Mouse (Mus musculus): ENCODE measurements around the gene Tmem158. TPM values are rescaled to one million over a fixed set of nuclear protein-coding genes. Genes with fewer than 3 reads are reported as not detected.

The Tmem158 gene
- polyA plus RNA-seq (2015; fragmentation: Nextera tagmentation; extraction: Ambion mirVana), result 14.3 and 15.1 TPM in 2 replicates

- peak within 1 kb of the TSS; percentile 49 for H3K27ac ChIP-seq
- under 1% methylated on average over 38 of the region's 40 CpGs for WGBS
- H3K9ac ChIP-seq, result peak within 1 kb of the TSS; percentile 69
Measured at GRCm38 (mm10) chr9:123260611-123261021, at the start of gene Tmem158. Gene Tmem158, minus strand, starts transcription at chr9:123260764.

GRCm38 (mm10) chr9:123309685-123310365, 49.3 kb upstream of the Tmem158 start:
- Histone ChIP-seq H3K9ac (no peak overlapping the region), H3K4me3 (replicated peaks) (no peak overlapping the region), H3K4me1 (replicated peaks) (no peaks in the 10 kb centered on the region), H3K36me3 (no peaks in the 10 kb centered on the region), H3K27ac (no peak overlapping the region), H3K27me3 (replicated peaks) (no peaks in the 10 kb centered on the region), H3K9me3 (no peaks in the 10 kb centered on the region), H3K4me2 (replicated peaks) (no peak overlapping the region)
- WGBS, result 47% methylated on average over 2 of the region's 2 CpGs
- ATAC-seq, result no peak

More at GRCm38 (mm10) chr9:123260611-123261021, at the start of gene Tmem158:
- Histone ChIP-seq H3K4me3 (replicated peaks) (peak within 1 kb of the TSS; percentile 77), H3K4me1 (replicated peaks) (peaks cover 4% of the 10 kb centered on the region; the same call in 1 of the 2 replicates), H3K4me2 (replicated peaks) (peak within 1 kb of the TSS; percentile 99), H3K27me3 (replicated peaks) (0 out of 2 replicates have a peak, but pooled peaks cover 3% of the 10 kb centered on the region), H3K9me3 (no peaks in the 10 kb centered on the region), H3K36me3 (no peaks in the 10 kb centered on the region)
- peak; percentile 96 for ATAC-seq

- Histone ChIP-seq H3K36me3 (no peaks in the 10 kb centered on the region), H3K9me3 (no peaks in the 10 kb centered on the region), H3K4me2 (replicated peaks) (no peak overlapping the region), H3K27ac (no peak overlapping the region), H3K27me3 (replicated peaks) (no peaks in the 10 kb centered on the region), H3K4me3 (replicated peaks) (no peak overlapping the region), H3K4me1 (replicated peaks) (no peaks in the 10 kb centered on the region), H3K9ac (no peak overlapping the region)
- no peak for ATAC-seq
- 40% methylated on average over 5 of the region's 5 CpGs for WGBS
Measured at GRCm38 (mm10) chr9:123309073-123309472, 48.5 kb upstream of the Tmem158 start.

DNA sequence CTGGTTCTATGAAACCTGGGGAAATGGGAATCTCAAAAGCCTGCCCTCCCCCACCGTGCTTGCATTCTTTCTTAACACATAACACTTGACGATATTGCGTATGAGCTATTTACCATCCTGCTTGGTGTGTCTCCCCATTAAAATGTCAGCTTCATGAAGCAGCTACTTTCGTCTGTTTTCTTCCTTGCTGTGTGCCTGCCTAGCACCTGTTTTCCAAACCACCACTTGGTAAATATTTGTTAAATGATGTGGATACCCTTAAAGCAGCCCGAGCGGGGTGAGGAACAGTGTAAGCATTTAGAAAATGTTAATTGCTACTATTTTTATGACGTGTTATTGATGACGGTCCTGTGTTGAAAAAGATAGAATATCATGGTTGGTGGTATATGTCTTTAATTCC, 44.4 kb upstream of the Tmem158 start:
- WGBS, result 58% methylated on average over 8 of the region's 8 CpGs

GRCm38 (mm10) chr9:123303952-123304351, 43.4 kb upstream of the Tmem158 start:
- Histone ChIP-seq H3K4me1 (replicated peaks) (no peaks in the 10 kb centered on the region), H3K36me3 (no peaks in the 10 kb centered on the region), H3K27ac (no peak overlapping the region), H3K4me2 (replicated peaks) (no peak overlapping the region), H3K9me3 (no peaks in the 10 kb centered on the region), H3K9ac (no peak overlapping the region), H3K27me3 (replicated peaks) (no peaks in the 10 kb centered on the region), H3K4me3 (replicated peaks) (no peak overlapping the region)
- ATAC-seq, result no peak
- WGBS, result 87% methylated on average over 7 of the region's 7 CpGs

More for the DNA sequence above, 44.4 kb upstream of the Tmem158 start:
- no peaks in the 10 kb centered on the region for H3K27me3 ChIP-seq (replicated peaks)
- H3K4me1 ChIP-seq (replicated peaks), result no peaks in the 10 kb centered on the region
- no peak overlapping the region for H3K27ac ChIP-seq
- no peak overlapping the region for H3K4me2 ChIP-seq (replicated peaks)
- H3K4me3 ChIP-seq (replicated peaks), result no peak overlapping the region
- no peaks in the 10 kb centered on the region for H3K9me3 ChIP-seq
- no peaks in the 10 kb centered on the region for H3K36me3 ChIP-seq
- H3K9ac ChIP-seq, result no peak overlapping the region
- ATAC-seq, result no peak

DNA sequence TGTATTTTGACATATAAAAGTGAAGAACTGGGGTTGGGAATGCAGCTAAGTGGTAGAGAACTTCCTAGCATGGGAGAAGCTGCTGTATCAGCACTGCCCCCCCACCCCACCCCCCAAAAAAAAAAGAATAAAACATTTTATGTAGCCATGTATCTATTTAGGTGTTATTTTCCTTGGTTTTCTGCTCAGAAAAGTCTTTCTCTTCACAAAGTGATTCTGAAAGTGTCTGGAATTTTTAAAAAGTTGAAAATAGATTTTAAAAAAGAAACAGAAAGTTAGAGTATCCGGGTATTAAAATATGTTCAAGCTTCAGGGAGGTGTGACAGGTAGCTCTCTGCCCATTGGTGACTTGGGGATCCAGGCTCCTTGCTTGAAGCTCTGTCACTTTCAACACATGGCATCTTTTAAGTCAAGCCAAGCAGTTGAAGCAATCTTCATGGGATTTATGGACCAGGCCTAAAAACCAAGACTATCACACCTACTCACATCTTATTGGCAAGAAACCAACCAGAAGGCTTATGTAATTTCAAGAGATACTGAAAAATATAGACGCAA, 42.3 kb upstream of the Tmem158 start:
- Histone ChIP-seq H3K36me3 (no peaks in the 10 kb centered on the region), H3K9ac (no peak overlapping the region), H3K27me3 (replicated peaks) (no peaks in the 10 kb centered on the region), H3K9me3 (no peaks in the 10 kb centered on the region), H3K4me2 (replicated peaks) (no peak overlapping the region), H3K4me1 (replicated peaks) (no peaks in the 10 kb centered on the region), H3K4me3 (replicated peaks) (no peak overlapping the region), H3K27ac (no peak overlapping the region)
- 84% methylated on average over 2 of the region's 2 CpGs for WGBS
- no peak for ATAC-seq

- 0 out of 2 replicates have a peak, but pooled peaks cover 2% of the 10 kb centered on the region for H3K4me1 ChIP-seq (replicated peaks)
- WGBS, result 92% methylated on average over 7 of the region's 7 CpGs
- H3K9ac ChIP-seq, result no peak overlapping the region
- no peak for ATAC-seq
- H3K27me3 ChIP-seq (replicated peaks), result no peaks in the 10 kb centered on the region
- no peak overlapping the region for H3K27ac ChIP-seq
- H3K36me3 ChIP-seq, result no peaks in the 10 kb centered on the region
- no peak overlapping the region for H3K4me3 ChIP-seq (replicated peaks)
- no peaks in the 10 kb centered on the region for H3K9me3 ChIP-seq
- no peak overlapping the region for H3K4me2 ChIP-seq (replicated peaks)
Measured at GRCm38 (mm10) chr9:123297862-123298261, 37.3 kb upstream of the Tmem158 start.

DNA sequence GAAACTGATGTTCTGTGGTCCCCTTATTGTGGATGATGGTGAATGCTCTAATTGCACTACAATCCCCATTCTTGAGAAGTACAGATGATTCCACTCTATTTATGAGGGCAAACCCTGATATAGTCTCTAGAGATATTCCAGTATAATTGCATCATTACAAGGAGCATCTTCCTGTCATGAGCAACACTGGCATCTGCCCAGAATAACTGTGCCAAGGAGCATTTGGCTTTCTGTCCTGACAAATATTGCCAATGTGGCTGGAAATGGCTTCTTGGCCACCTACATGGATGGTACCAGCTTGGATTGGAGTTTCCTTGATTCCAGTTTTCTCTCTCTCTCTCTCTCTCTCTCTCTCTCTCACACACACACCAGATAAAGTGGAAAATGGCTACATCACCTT, 35.7 kb upstream of the Tmem158 start:
- H3K4me1 ChIP-seq (replicated peaks), result 0 out of 2 replicates have a peak, but pooled peaks cover 2% of the 10 kb centered on the region
- no peak overlapping the region for H3K4me2 ChIP-seq (replicated peaks)
- no peak for ATAC-seq
- H3K9me3 ChIP-seq, result no peaks in the 10 kb centered on the region
- H3K4me3 ChIP-seq (replicated peaks), result no peak overlapping the region
- H3K9ac ChIP-seq, result no peak overlapping the region
- no peak overlapping the region for H3K27ac ChIP-seq
- H3K27me3 ChIP-seq (replicated peaks), result no peaks in the 10 kb centered on the region
- no peaks in the 10 kb centered on the region for H3K36me3 ChIP-seq

DNA sequence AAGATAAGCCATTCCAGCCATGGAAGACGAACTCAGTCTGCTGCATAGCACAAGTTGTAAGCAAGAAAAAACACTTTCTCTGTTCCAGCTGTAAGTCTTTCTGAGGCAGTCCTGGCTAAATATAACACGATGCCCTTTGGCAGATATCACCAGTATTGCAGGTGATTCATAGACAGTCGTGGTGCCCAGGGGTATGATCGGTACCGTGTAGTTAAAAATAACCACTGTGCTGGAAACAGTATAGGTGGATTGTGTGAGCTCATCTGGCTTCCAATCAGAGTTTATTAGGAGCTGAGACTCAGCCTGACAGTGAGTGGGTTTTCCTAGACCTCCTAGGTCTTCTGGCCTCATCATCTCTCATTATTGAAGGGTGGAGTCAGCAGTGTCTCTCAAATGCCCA, 34.0 kb upstream of the Tmem158 start:
- no peak overlapping the region for H3K4me3 ChIP-seq (replicated peaks)
- H3K9ac ChIP-seq, result no peak overlapping the region
- no peaks in the 10 kb centered on the region for H3K9me3 ChIP-seq
- no peak for ATAC-seq
- H3K27me3 ChIP-seq (replicated peaks), result no peaks in the 10 kb centered on the region
- H3K4me2 ChIP-seq (replicated peaks), result no peak overlapping the region
- 0 out of 2 replicates have a peak, but pooled peaks cover 2% of the 10 kb centered on the region for H3K4me1 ChIP-seq (replicated peaks)
- no peak overlapping the region for H3K27ac ChIP-seq
- no peaks in the 10 kb centered on the region for H3K36me3 ChIP-seq
- 58% methylated on average over 5 of the region's 5 CpGs for WGBS

DNA sequence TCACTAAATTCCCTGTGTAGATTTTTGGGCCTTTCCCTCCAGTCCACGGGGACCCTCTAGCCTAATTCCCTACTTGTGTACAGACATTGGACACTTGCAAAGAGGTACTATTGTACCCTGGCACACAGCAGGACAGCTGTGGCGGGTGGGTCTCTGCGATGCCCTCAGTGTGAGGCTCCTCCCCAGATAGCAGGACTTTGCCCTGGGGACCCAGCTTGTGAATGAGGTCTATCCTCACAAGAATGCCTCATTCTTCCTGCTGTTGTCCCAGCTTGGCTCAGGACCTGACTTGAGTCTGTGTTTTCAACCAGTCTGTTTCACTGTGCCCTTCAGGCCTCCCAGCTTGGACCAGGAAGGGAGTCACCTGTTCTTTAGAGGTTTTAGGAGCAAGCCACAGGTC, 27.8 kb upstream of the Tmem158 start:
- Histone ChIP-seq H3K4me2 (replicated peaks) (no peak overlapping the region), H3K27me3 (replicated peaks) (no peaks in the 10 kb centered on the region), H3K9ac (no peak overlapping the region), H3K27ac (no peak overlapping the region), H3K36me3 (no peaks in the 10 kb centered on the region), H3K4me3 (replicated peaks) (no peak overlapping the region), H3K9me3 (no peaks in the 10 kb centered on the region), H3K4me1 (replicated peaks) (no peaks in the 10 kb centered on the region)
- 67% methylated on average over 3 of the region's 3 CpGs for WGBS
- peak; percentile 77 for ATAC-seq

- ATAC-seq, result no peak
- Histone ChIP-seq H3K9ac (no peak overlapping the region), H3K27ac (no peak overlapping the region), H3K27me3 (replicated peaks) (no peaks in the 10 kb centered on the region), H3K36me3 (no peaks in the 10 kb centered on the region), H3K4me1 (replicated peaks) (no peaks in the 10 kb centered on the region), H3K9me3 (no peaks in the 10 kb centered on the region), H3K4me2 (replicated peaks) (no peak overlapping the region), H3K4me3 (replicated peaks) (no peak overlapping the region)
- 24% methylated on average over 4 of the region's 4 CpGs for WGBS
Measured at GRCm38 (mm10) chr9:123285623-123286022, 25.1 kb upstream of the Tmem158 start.

- Histone ChIP-seq H3K4me1 (replicated peaks) (no peaks in the 10 kb centered on the region), H3K36me3 (no peaks in the 10 kb centered on the region), H3K9ac (no peak overlapping the region), H3K27me3 (replicated peaks) (no peaks in the 10 kb centered on the region), H3K27ac (no peak overlapping the region), H3K4me3 (replicated peaks) (no peak overlapping the region), H3K9me3 (no peaks in the 10 kb centered on the region), H3K4me2 (replicated peaks) (no peak overlapping the region)
- no peak for ATAC-seq
Measured at GRCm38 (mm10) chr9:123280775-123281174, 20.2 kb upstream of the Tmem158 start.

- H3K9ac ChIP-seq, result no peak overlapping the region
- no peaks in the 10 kb centered on the region for H3K36me3 ChIP-seq
- H3K4me2 ChIP-seq (replicated peaks), result no peak overlapping the region
- no peaks in the 10 kb centered on the region for H3K27me3 ChIP-seq (replicated peaks)
- 83% methylated on average over 2 of the region's 2 CpGs for WGBS
- H3K4me1 ChIP-seq (replicated peaks), result no peaks in the 10 kb centered on the region
- no peak overlapping the region for H3K27ac ChIP-seq
- ATAC-seq, result no peak
- no peaks in the 10 kb centered on the region for H3K9me3 ChIP-seq
- H3K4me3 ChIP-seq (replicated peaks), result no peak overlapping the region
Measured at GRCm38 (mm10) chr9:123278003-123278402, 17.4 kb upstream of the Tmem158 start.

All from intestine, embryonic 15.5 days (tissue).